Mouse (Mus musculus) retina, embryonic 14.5 days (tissue): ENCODE data around the gene Cfap44.
"Not testable (repeated sequence)": the region's sequence is repeated elsewhere in the genome, so short reads cannot be mapped to it uniquely, and the experiment has no call there.

ENCODE experiments used
- DNase-seq: peaks from one replicate; pipeline ENCODE4 v3.0.0-alpha.2; 2015; ENCODE audit warnings: low spot score

Gene Cfap44

GRCm38 (mm10) chr16:44428456-44428855 is 33.9 kb downstream of the Cfap44 start:
- DNase-seq, result no peak

GRCm38 (mm10) chr16:44430021-44430420 is 35.4 kb downstream of the Cfap44 start:
- no peak for DNase-seq

DNA sequence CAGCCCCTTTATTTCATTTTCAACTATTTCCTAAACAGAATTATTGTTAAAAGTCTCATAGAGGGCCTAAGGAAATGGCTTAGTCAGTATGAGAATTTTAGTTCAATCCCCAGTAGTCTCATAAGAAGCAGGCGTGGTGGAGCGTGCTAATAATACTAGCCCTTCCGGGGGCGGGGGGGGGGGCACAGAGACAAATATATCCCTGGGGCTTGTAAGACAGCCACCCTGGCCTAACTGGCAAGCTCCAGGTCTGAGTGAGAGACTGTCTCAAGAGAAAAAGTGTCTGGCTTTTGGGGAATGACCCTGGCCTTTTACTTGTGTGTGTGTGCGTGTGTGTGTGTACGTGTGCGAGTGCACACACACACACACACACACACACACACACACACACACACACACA is 40.3 kb downstream of the Cfap44 start:
- DNase-seq, result no peak

- no peak for DNase-seq
Measured at GRCm38 (mm10) chr16:44435481-44435880, 40.9 kb downstream of the Cfap44 start.

GRCm38 (mm10) chr16:44441913-44442312 is 47.3 kb downstream of the Cfap44 start:
- DNase-seq, result not testable (repeated sequence)

DNA sequence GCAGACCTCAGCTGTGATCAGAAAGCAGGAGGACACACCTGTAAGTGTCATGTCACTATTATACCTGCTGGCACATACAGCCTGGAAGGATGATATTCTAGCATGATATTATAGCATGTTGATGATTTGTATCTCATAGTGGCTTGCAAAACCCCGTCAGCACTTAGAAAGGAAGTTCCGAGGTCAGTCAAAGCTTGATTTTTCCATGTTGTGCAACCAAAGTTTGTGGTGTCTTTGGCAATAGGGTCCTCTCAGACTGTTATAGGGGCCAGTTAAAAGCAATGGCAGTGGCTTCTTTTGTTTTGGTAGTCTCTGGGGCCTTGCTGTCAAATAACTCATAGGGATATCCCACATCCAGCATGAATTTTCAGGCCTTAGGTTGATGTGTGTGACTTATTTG is 63.3 kb downstream of the Cfap44 start:
- DNase-seq, result no peak

DNA sequence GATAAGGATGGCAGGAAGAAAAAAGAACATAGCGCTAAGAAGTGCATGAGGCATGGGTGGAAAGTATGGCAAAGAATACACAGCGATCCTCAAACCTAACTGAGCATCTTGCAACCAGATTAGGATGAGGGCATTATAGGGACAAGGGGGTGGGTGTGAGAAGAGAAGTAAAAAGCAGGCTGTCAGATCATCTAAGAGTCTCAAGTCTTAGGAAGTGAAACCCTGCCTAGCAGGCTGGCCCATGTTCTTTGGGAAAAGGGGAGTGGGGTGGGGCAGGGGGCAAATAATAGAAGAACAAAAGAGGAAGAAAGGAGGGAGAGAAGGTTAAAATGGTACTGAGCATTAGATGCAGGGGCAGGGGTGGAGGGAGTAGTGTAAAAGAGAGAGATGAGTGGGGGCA is 64.2 kb downstream of the Cfap44 start:
- no peak for DNase-seq

DNA sequence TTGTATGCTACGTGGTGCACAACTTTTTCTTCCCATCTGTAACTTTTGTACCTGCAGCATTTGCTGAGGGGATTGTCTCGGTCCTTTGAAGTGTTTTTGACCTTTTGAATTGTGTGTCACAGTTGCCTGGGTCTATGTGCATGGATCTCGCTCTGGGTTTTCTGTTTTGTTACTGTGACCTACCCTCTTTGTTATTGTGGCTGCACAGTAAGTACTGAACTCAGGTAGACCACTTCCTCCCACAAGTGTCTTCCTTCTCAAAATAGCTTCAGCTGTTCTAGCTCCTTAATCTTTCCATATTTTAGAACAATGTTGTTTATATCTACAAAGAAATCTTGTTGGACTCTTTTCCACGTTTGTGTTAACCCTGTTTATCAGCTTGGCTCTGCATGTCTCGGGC is 66.3 kb downstream of the Cfap44 start:
- no peak for DNase-seq

DNA sequence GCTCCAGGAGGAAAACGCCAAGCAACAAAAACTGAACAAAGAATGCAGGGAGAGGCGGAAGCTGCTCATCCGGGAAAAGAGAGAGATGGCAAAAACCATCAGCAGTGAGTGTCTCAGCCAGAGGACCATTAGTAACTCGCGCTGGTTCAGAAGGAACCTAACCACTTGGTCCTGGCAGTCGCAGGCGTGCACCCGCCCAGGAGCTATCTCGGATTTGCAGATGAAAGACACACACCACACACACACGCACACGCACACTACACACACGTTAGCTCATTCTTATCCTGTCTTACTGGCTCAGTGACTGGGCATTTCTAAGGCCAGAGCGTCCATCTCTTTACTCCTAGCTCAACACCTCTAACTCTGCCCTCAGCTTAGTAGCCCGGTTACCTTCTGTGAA is 80.7 kb downstream of the Cfap44 start:
- no peak for DNase-seq

GRCm38 (mm10) chr16:44475682-44476375 is 81.2 kb downstream of the Cfap44 start:
- DNase-seq, result no peak

- DNase-seq, result no peak
Measured at GRCm38 (mm10) chr16:44478767-44479166, 84.2 kb downstream of the Cfap44 start.

DNA sequence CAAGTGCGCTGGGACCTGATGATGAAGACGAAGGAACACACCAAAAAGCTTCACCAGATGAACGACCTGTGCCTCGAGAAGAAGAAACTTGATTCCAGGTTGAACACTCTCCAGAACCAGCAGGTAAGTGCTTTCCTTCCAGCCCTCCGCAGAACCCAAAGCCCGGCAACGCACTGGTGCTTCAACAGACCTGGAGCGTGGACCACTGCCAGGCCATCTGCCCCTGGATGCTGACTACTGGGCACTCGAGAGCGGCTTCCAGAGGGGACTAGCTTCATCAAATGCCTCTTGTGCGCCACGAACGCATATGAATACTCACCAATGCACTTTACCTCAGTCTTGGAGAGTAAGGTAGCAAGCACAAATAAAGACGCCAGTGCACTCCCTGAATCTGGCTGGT is 85.3 kb downstream of the Cfap44 start:
- DNase-seq, result no peak

- peak; percentile 35 for DNase-seq
Measured at GRCm38 (mm10) chr16:44480616-44481015, 86.0 kb downstream of the Cfap44 start.

DNA sequence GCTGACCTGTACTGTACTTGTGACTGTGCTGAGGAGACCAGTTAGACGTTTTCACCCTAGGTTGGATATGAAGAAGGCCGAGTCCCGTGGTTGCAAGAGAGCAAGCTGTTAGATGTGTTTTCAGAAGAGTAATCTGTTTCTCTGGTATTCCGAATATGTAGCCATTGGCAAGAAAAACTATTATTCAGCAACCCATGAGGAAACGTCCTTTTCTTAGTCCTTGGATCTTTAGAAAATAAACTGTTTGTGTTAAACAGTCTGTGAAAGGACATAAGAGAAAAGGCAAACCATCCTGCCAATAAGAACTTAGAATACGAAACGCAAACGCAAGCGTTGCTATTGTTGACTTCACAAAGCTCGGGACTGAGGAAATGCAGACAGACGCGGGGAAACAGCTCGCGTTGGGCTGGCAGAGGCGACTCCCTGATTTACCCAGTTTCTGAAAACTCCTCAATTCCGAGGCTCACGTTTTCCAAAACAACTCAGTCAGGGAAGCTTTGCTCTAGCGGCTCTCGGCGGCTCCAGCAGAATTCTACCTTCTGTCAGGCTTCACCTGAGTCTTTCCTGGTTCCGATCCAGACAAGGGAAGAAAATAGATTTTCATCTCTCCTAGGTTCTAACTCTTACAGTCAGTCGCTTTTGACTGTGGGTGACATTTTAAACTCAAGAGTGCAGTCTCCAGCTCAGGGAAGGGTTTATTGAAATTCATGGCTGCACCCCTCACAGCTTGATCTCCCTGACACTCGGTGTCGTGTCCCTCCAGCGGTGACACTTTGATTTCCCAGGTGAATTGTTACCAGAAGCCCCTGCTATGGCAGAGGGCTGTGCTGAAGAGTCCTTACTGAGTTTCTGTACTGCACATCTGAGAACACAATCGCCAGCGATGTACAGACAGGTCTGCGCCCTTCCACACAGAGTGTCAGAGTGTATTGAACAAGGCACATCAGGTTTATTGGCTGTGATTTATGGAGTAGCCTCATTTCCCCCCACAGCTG is 87.3 kb downstream of the Cfap44 start:
- no peak for DNase-seq

- DNase-seq, result peak; percentile 90
Measured at GRCm38 (mm10) chr16:44484079-44484478, 89.5 kb downstream of the Cfap44 start.

- DNase-seq, result no peak
Measured at GRCm38 (mm10) chr16:44484831-44485230, 90.2 kb downstream of the Cfap44 start.

- DNase-seq, result no peak
Measured at GRCm38 (mm10) chr16:44485691-44486090, 91.1 kb downstream of the Cfap44 start.

GRCm38 (mm10) chr16:44486612-44487011 is 92.0 kb downstream of the Cfap44 start:
- DNase-seq, result no peak

DNA sequence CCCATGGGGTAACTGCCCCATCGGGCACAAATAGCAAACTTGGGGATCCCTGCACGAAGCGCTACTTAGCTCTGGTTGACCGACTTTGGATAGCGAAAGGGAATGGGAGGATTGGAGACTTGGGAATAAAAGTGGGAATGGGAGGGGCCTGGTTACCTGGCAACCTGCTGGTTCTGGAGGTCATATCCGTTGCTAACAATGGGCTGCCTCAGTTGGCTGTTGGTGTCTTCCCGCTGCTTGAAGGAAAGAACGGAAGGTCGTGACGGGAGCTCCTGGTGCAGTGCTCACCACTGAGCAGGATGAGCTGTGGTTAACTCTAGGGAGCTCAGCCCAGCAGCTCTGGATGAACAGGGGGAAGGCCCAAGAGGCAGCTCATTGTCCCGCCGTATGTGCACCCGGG is 92.6 kb downstream of the Cfap44 start:
- no peak for DNase-seq

DNA sequence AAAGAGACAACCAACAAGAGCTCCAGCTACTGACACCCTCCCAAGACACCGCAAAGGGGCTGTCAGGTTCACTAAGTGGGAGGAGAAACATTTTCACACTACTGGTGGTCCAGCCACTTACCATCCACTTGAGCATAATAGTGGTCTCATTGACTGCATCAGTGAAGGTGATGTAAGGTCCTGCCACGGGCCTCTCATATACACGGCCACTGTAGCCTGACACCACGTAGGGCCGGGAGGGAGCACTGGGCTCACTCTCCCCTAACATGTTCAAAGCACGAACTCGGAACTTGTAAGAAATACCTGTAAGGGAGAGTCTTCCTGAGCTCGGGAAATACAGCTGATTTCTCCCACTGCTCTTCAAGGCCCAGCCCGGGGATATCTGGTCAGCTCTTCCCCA is 96.5 kb downstream of the Cfap44 start:
- no peak for DNase-seq

- no peak for DNase-seq
Measured at GRCm38 (mm10) chr16:44492151-44492550, 97.6 kb downstream of the Cfap44 start.

DNA sequence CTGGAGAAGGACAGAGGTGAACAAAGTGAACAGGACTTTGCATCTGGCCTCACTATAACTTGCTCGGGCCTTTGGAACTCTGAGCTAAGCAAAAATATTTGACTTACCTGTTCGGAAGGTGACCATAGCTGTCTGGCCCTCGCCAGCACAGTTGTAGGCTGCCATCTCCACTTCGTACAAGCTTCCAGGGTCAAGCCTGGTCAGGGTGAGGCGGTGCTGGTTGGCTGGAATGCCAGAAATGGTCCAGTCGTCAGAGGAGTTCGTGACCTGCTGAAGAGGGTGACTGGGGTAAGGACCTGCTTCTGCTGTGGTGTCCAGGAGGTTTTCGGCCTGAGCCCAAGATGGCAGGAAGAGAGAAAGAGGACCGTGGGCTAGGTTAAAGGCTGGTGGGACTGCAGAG is 98.1 kb downstream of the Cfap44 start:
- no peak for DNase-seq

GRCm38 (mm10) chr16:44493868-44494267 is 99.3 kb downstream of the Cfap44 start:
- no peak for DNase-seq
